Mouse (Mus musculus) cerebellum, postnatal 10 days (tissue): ENCODE measurements around the gene Gm17409.

Source experiments
- DNase-seq, 2 experiments: peaks; one replicate each; pipeline ENCODE4 v3.0.0; 2021; ENCODE audit warnings: mixed read lengths in 2 of 2

Gm17409 gene

GRCm38 (mm10) chr2:58485152-58485551 lies 15.2 kb downstream of the Gm17409 start:
- DNase-seq: peak; percentile 50 to 63

GRCm38 (mm10) chr2:58485683-58486082 lies 15.8 kb downstream of the Gm17409 start:
- DNase-seq: no peak

GRCm38 (mm10) chr2:58486441-58487278 lies 16.7 kb downstream of the Gm17409 start:
- DNase-seq: peak in 1 of 2 experiments; percentile 13

GRCm38 (mm10) chr2:58487279-58487560 lies 17.3 kb downstream of the Gm17409 start:
- DNase-seq: no peak

- DNase-seq: no peak
Observed at GRCm38 (mm10) chr2:58488404-58488803, 18.5 kb downstream of the Gm17409 start.

- peak; percentile 63 to 64 for DNase-seq
Observed at GRCm38 (mm10) chr2:58489275-58489674, 19.4 kb downstream of the Gm17409 start.

GRCm38 (mm10) chr2:58493685-58494635 lies 24.0 kb downstream of the Gm17409 start:
- no peak for DNase-seq

- DNase-seq: no peak
Observed at GRCm38 (mm10) chr2:58495271-58495670, 25.4 kb downstream of the Gm17409 start.

- no peak for DNase-seq
Observed at GRCm38 (mm10) chr2:58496647-58497410, 26.9 kb downstream of the Gm17409 start.

- DNase-seq: no peak
Observed at GRCm38 (mm10) chr2:58505306-58506090, 35.6 kb downstream of the Gm17409 start.

GRCm38 (mm10) chr2:58510192-58510591 lies 40.3 kb downstream of the Gm17409 start:
- DNase-seq: no peak

- DNase-seq: no peak
Observed at GRCm38 (mm10) chr2:58513212-58513611, 43.3 kb downstream of the Gm17409 start.

- no peak for DNase-seq
Observed at GRCm38 (mm10) chr2:58514489-58514888, 44.6 kb downstream of the Gm17409 start.

- no peak for DNase-seq
Observed at GRCm38 (mm10) chr2:58516000-58516399, 46.1 kb downstream of the Gm17409 start.

- DNase-seq: no peak
Observed at GRCm38 (mm10) chr2:58516920-58517319, 47.0 kb downstream of the Gm17409 start.

- DNase-seq: no peak
Observed at GRCm38 (mm10) chr2:58518517-58518916, 48.6 kb downstream of the Gm17409 start.
